Mouse (Mus musculus) cerebellum, adult 2 months (tissue): ENCODE data around the gene Cpa5. TPM values are rescaled to one million over a fixed set of nuclear protein-coding genes. Genes with fewer than 3 reads are reported as not detected.

Experiments
- DNase-seq, 2 experiments: peaks; one replicate each; pipeline ENCODE4 v3.0.0; 2021
- H3K27ac ChIP-seq: fragments of 200-500 bp; 2 replicates; pipeline ENCODE4 v1.5.1; 2012; ENCODE audit warnings: low read length, control low read depth, inconsistent platforms; ENCODE audit not compliant: insufficient read depth
- H3K27me3 ChIP-seq: fragments of 200-500 bp; 2 replicates; pipeline ENCODE4 v1.6.1; 2012; ENCODE audit warnings: inconsistent platforms, mild to moderate bottlenecking, low read length, moderate library complexity; ENCODE audit not compliant: control insufficient read depth, insufficient read depth
- H3K4me1 ChIP-seq: fragments of 200-500 bp; 2 replicates; pipeline ENCODE4 v1.6.1; 2011; ENCODE audit warnings: low read length; ENCODE audit not compliant: control insufficient read depth, insufficient read depth
- H3K4me3 ChIP-seq: fragments of 200-500 bp; replicated peaks from 2 replicates; pipeline ENCODE3; 2011; ENCODE audit warnings: mild to moderate bottlenecking, low read depth, low read length, control low read depth; ENCODE audit not compliant: insufficient read depth
- CTCF ChIP-seq: fragments of 200-500 bp; IDR thresholded peaks from 2 replicates; pipeline ENCODE4 v1.5.1; 2011; ENCODE audit warnings: low read depth, mild to moderate bottlenecking, control low read depth, low read length, moderate library complexity, borderline replicate concordance; ENCODE audit not compliant: insufficient read depth
- POLR2A ChIP-seq: fragments of 200-500 bp; IDR thresholded peaks from 2 replicates; pipeline ENCODE4 v1.6.1; 2011; ENCODE audit warnings: low read length, control low read depth, borderline replicate concordance; ENCODE audit not compliant: insufficient read depth
- WGBS: fragments of 180-500 bp; shearing (Covaris S2); methylation state at CpG from one replicate; pipeline ENCODE4 v1.1.7; 2018; 5-methylcytosine and 5-hydroxymethylcytosine counted together
- polyA plus RNA-seq: library from polyadenylated mRNA; depleted of rRNA; stranded (reverse); fragments of >200 nt; gene quantifications from 2 replicates; pipeline ENCODE4 v1.2.3, GENCODE M21; 2012

Cpa5 gene
- polyA plus RNA-seq, 1 experiment = not detected

GRCm38 (mm10) chr6:30638674-30639268 lies 28.0 kb downstream of the Cpa5 start, which contains the start of gene Cpa1:
Gene Cpa1 (plus strand): TSS chr6:30639218.
- Histone ChIP-seq H3K4me3 (no peak within 1 kb of the TSS), H3K27me3 (no peaks in the 10 kb centered on the region), H3K27ac (no peak within 1 kb of the TSS), H3K4me1 (no peaks in the 10 kb centered on the region)
- no peak for DNase-seq
- no peak for TF ChIP-seq POLR2A
- no peak for TF ChIP-seq CTCF
- 83% methylated on average over 5 of the region's 5 CpGs for WGBS

- H3K27me3 ChIP-seq = no peaks in the 10 kb centered on the region; the same call in 1 of the 2 replicates
- H3K4me3 ChIP-seq = no peak overlapping the region
- TF ChIP-seq POLR2A (no peak), CTCF (no peak)
- DNase-seq = peak in 1 of 2 experiments; percentile 10
- H3K4me1 ChIP-seq = no peaks in the 10 kb centered on the region
- no peak overlapping the region for H3K27ac ChIP-seq
- WGBS = 77% methylated on average over 12 of the region's 12 CpGs
Measured at GRCm38 (mm10) chr6:30643694-30644460, 33.1 kb downstream of the Cpa5 start.

- 91% methylated on average over 3 of the region's 3 CpGs for WGBS
- no peaks in the 10 kb centered on the region; the same call in 1 of the 2 replicates for H3K27me3 ChIP-seq
- no peaks in the 10 kb centered on the region for H3K4me1 ChIP-seq
- TF ChIP-seq POLR2A (no peak), CTCF (no peak)
- no peak overlapping the region for H3K27ac ChIP-seq
- no peak for DNase-seq
- no peak overlapping the region for H3K4me3 ChIP-seq
Measured at GRCm38 (mm10) chr6:30644462-30644861, 33.7 kb downstream of the Cpa5 start.

DNA sequence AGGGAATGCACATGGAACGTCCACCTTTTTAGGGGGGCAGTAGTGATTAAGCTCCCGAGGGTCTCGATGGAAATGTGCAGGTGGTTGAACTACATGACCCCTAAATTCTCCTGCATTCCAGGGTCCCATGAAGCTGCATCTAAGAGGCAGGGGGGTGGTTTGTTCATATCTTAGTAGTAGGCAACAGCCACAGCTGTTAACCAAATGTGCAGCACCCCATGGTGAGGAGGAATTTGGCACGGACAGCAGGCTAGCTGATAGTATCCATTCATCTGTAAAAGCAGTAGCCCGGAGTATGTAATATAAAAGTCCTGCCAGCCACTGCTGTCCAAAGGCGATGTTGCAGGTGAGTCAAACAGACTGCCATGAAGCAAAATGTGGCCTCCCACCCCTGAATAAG lies 34.6 kb downstream of the Cpa5 start:
- Histone ChIP-seq H3K27me3 (no peaks in the 10 kb centered on the region; the same call in 1 of the 2 replicates), H3K4me1 (no peaks in the 10 kb centered on the region; the same call in 1 of the 2 replicates), H3K4me3 (no peak overlapping the region), H3K27ac (no peak overlapping the region)
- TF ChIP-seq POLR2A = no peak
- no peak for TF ChIP-seq CTCF
- no peak for DNase-seq
- WGBS = 48% methylated on average over 6 of the region's 6 CpGs

- Histone ChIP-seq H3K4me3 (peak overlapping the region; percentile 32), H3K4me1 (no peaks in the 10 kb centered on the region; the same call in 1 of the 2 replicates), H3K27me3 (no peaks in the 10 kb centered on the region; the same call in 1 of the 2 replicates), H3K27ac (no peak overlapping the region)
- no peak for TF ChIP-seq POLR2A
- TF ChIP-seq CTCF = no peak
- peak; percentile 12 to 15 for DNase-seq
- WGBS = 8% methylated on average over 11 of the region's 11 CpGs
Measured at GRCm38 (mm10) chr6:30649651-30650296, 39.0 kb downstream of the Cpa5 start.

- 89% methylated on average over 9 of the region's 9 CpGs for WGBS
- Histone ChIP-seq H3K4me1 (no peaks in the 10 kb centered on the region; the same call in 1 of the 2 replicates), H3K27ac (no peak overlapping the region)
Measured at GRCm38 (mm10) chr6:30652425-30653188, 41.8 kb downstream of the Cpa5 start.

GRCm38 (mm10) chr6:30653518-30653917 lies 42.7 kb downstream of the Cpa5 start:
- Histone ChIP-seq H3K27ac (no peak overlapping the region), H3K4me1 (no peaks in the 10 kb centered on the region; the same call in 1 of the 2 replicates), H3K27me3 (no peaks in the 10 kb centered on the region), H3K4me3 (no peak overlapping the region)
- 93% methylated on average over 6 of the region's 6 CpGs for WGBS
- no peak for DNase-seq
- TF ChIP-seq POLR2A = no peak
- TF ChIP-seq CTCF = no peak

More at GRCm38 (mm10) chr6:30652425-30653188, 41.8 kb downstream of the Cpa5 start:
- Histone ChIP-seq H3K27me3 (no peaks in the 10 kb centered on the region), H3K4me3 (no peak overlapping the region)
- no peak for TF ChIP-seq CTCF
- TF ChIP-seq POLR2A = no peak
- no peak for DNase-seq
